Mouse (Mus musculus) ES-Bruce4 (cell line): ENCODE measurements around the gene 6430571L13Rik.

Experiments used
- CTCF ChIP-seq: IDR thresholded peaks from one replicate; pipeline ENCODE4 v1.8.1; 2011; ENCODE audit warnings: low read depth, low read length
- POLR2A ChIP-seq: IDR thresholded peaks from one replicate; pipeline ENCODE4 v1.8.1; 2011; ENCODE audit warnings: low read length; ENCODE audit not compliant: insufficient read depth

DNA sequence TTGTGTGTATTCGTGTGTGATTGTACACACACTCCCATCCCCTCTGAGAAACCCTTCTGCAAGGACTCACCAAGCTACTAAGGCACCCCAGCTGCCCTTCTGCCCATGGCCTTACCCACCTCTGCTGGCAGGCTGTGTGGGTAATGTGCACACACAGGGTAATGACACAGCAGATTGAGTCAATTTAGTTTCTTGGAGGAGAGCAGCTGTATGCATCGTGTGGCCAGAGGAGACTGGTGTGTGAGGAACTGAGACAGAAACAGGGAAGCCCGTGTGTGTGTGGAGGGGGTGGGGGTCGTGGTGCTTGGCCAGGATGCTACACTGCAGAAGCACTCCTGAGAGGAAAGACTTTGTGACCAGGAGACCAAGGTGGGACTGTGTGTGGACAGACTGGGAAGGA lies 32.0 kb downstream of the 6430571L13Rik start:
- TF ChIP-seq CTCF, result no peak
- TF ChIP-seq POLR2A, result no peak
